Mouse (Mus musculus) ovary, adult 2 months (tissue): ENCODE measurements around the gene Cops6. TPM values are rescaled to one million over a fixed set of nuclear protein-coding genes. Genes with fewer than 3 reads are reported as not detected.

Source experiments
- polyA plus RNA-seq: library from polyadenylated mRNA; depleted of rRNA; stranded (reverse); fragments of >200 nt; gene quantifications from 2 replicates; pipeline ENCODE4 v1.2.3, GENCODE M21; 2012; rRNA removed

Gene Cops6
- polyA plus RNA-seq = 71.0 and 103 TPM in 2 replicates

GRCm38 (mm10) chr5:138160842-138161665 is at the start of gene Cops6:
Gene Cops6 (plus strand): TSS chr5:138161071.

GRCm38 (mm10) chr5:138116255-138117198 is 44.3 kb upstream of the Cops6 start, which contains the start of gene Zscan21:
Gene Zscan21 (plus strand): TSS chr5:138116903.

GRCm38 (mm10) chr5:138155443-138155976 is 5.4 kb upstream of the Cops6 start, which contains the start of gene Zfp113:
Gene Zfp113 (minus strand): TSS chr5:138155744.

GRCm38 (mm10) chr5:138171695-138172491 is 11.0 kb downstream of the Cops6 start, which contains the start of the genes Ap4m1 and Mcm7:
Gene Ap4m1 (plus strand): TSS chr5:138172002.
Gene Mcm7 (minus strand): TSS chr5:138172422.

GRCm38 (mm10) chr5:138186950-138187638 is 26.2 kb downstream of the Cops6 start, which contains the start of the genes Taf6 and Cnpy4:
Gene Taf6 (minus strand): TSS chr5:138187451.
Gene Cnpy4 (plus strand): TSS chr5:138187485.

GRCm38 (mm10) chr5:138193771-138194727 is 33.2 kb downstream of the Cops6 start, which contains the start of gene Mblac1:
Gene Mblac1 (plus strand): TSS chr5:138194314.

Other genes with a start within 250 kb of the Cops6 start
- gene Cyp3a13, start 239.5 kb upstream of the Cops6 start, polyA plus RNA-seq = 0.05 TPM in 1 of 2 replicates, not detected in the other
- 0.33 and 0.73 TPM in 2 replicates for gene Gjc3, start 198.0 kb upstream of the Cops6 start, polyA plus RNA-seq
- gene Azgp1, start 179.6 kb upstream of the Cops6 start, polyA plus RNA-seq = 0.31 and 0.41 TPM in 2 replicates
- gene Smok3a, start 139.8 kb upstream of the Cops6 start, polyA plus RNA-seq = not detected in 2 replicates
- gene Smok3b, start 139.6 kb upstream of the Cops6 start, polyA plus RNA-seq = not detected in 2 replicates
- not detected in 2 replicates for gene Smok3c, start 107.9 kb upstream of the Cops6 start, polyA plus RNA-seq
- 3.8 and 6.3 TPM in 2 replicates for gene Zkscan1, start 76.0 kb upstream of the Cops6 start, polyA plus RNA-seq
- gene Zscan21, start 44.2 kb upstream of the Cops6 start, polyA plus RNA-seq = 11.9 and 13.3 TPM in 2 replicates
- 2.9 and 3.4 TPM in 2 replicates for gene Zfp113, start 5.3 kb upstream of the Cops6 start, polyA plus RNA-seq
- 43.5 and 46.7 TPM in 2 replicates for gene Ap4m1, start 10.9 kb downstream of the Cops6 start, polyA plus RNA-seq
- gene Mcm7, start 11.4 kb downstream of the Cops6 start, polyA plus RNA-seq = 47.9 and 68.6 TPM in 2 replicates
- 74.1 and 120 TPM in 2 replicates for gene Taf6, start 26.4 kb downstream of the Cops6 start, polyA plus RNA-seq
- 3.6 and 5.5 TPM in 2 replicates for gene Cnpy4, start 26.4 kb downstream of the Cops6 start, polyA plus RNA-seq
- gene Mblac1, start 33.2 kb downstream of the Cops6 start, polyA plus RNA-seq = 13.3 and 13.7 TPM in 2 replicates
- gene Nxpe5, start 64.8 kb downstream of the Cops6 start, polyA plus RNA-seq = 1.2 and 1.5 TPM in 2 replicates
- 194 and 210 TPM in 2 replicates for gene Lamtor4, start 94.4 kb downstream of the Cops6 start, polyA plus RNA-seq
- gene BC037034, start 103.0 kb downstream of the Cops6 start, polyA plus RNA-seq = 74.3 and 81.7 TPM in 2 replicates
- 1.1 and 1.8 TPM in 2 replicates for gene Gal3st4, start 111.8 kb downstream of the Cops6 start, polyA plus RNA-seq
- gene Gm43720, start 118.9 kb downstream of the Cops6 start, polyA plus RNA-seq = not detected in 2 replicates
- gene Gpc2, start 118.9 kb downstream of the Cops6 start, polyA plus RNA-seq = 14.6 and 20.1 TPM in 2 replicates
- 1.4 and 2.9 TPM in 2 replicates for gene Stag3, start 119.2 kb downstream of the Cops6 start, polyA plus RNA-seq
- 0.19 and 0.22 TPM in 2 replicates for gene Pvrig, start 180.9 kb downstream of the Cops6 start, polyA plus RNA-seq